Mouse (Mus musculus) CH12.LX (cell line): ENCODE measurements around the gene Dhdds.

Experiments used
- CTCF ChIP-seq, 2 experiments: IDR thresholded peaks in 1 of 2; conservative IDR thresholded peaks in 1 of 2; 2 replicates each; pipeline ENCODE4 v1.5.1; 2011 to 2012; ENCODE audit warnings: low read depth in 2 of 2, low read length in 2 of 2, improper control_type of control experiment in 1 of 2, inconsistent platforms in 1 of 2, mild to moderate bottlenecking in 1 of 2, moderate library complexity in 1 of 2
- ETS1 ChIP-seq: conservative IDR thresholded peaks from 2 replicates; pipeline ENCODE4 v1.6.1; 2012; ENCODE audit warnings: low read depth, mild to moderate bottlenecking, inconsistent platforms, low read length, improper control_type of control experiment, moderate library complexity
- GABPA ChIP-seq: IDR thresholded peaks from 2 replicates; pipeline ENCODE4 v1.6.1; 2012; ENCODE audit warnings: low read depth, low read length, improper control_type of control experiment, inconsistent platforms; ENCODE audit not compliant: insufficient replicate concordance
- HCFC1 ChIP-seq: IDR thresholded peaks from 2 replicates; pipeline ENCODE4 v1.6.1; 2012; ENCODE audit warnings: low read depth, mild to moderate bottlenecking, inconsistent platforms, low read length, improper control_type of control experiment
- KAT2A ChIP-seq: IDR thresholded peaks from 2 replicates; pipeline ENCODE4 v1.6.1; 2012; ENCODE audit warnings: low read length, improper control_type of control experiment, inconsistent platforms; ENCODE audit not compliant: insufficient replicate concordance
- MAX ChIP-seq: IDR thresholded peaks from 2 replicates; pipeline ENCODE4 v1.6.1; 2011; ENCODE audit warnings: low read length, improper control_type of control experiment
- POLR2A ChIP-seq: IDR thresholded peaks from 2 replicates; pipeline ENCODE4 v1.6.1; 2011; ENCODE audit warnings: low read depth, mild to moderate bottlenecking, improper control_type of control experiment, low read length
- ZC3H11A ChIP-seq: IDR thresholded peaks from 2 replicates; pipeline ENCODE4 v1.6.1; 2012; ENCODE audit warnings: low read depth, mild to moderate bottlenecking, inconsistent platforms, low read length, improper control_type of control experiment
- ZNF384 ChIP-seq: IDR thresholded peaks from 2 replicates; pipeline ENCODE4 v1.6.1; 2012; ENCODE audit warnings: low read depth, low read length, improper control_type of control experiment, inconsistent platforms

DNA sequence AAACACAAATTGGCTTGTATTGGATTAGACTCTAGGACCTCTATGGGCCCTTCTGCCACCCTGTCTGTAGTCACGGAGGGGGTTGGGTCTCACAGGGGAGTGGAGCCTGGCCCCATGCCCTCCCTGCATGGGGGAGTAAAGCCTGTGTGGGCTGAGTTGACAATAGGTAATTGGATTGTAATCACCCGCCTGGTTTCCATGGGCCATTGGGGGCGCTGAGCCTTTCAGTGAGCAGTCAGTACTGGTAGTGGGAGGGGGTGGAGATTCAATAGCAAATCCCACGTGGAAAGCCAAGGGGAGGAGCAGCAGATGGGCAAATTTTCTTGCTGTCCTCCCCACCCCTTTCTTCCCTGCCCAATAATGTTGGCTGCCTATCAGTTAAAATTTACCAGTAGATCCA is 30.5 kb downstream of the Dhdds start:
- no peak for TF ChIP-seq POLR2A
- no peak for TF ChIP-seq KAT2A
- TF ChIP-seq CTCF (conservative IDR thresholded peaks at IDR 0.05 in 1 of 2, IDR thresholded peaks at IDR 0.05 in 1 of 2; ENCODE audit: low read depth in 2 of 2, low read length in 2 of 2): no peak
- TF ChIP-seq MAX: no peak
- TF ChIP-seq ZNF384: no peak
- TF ChIP-seq ZC3H11A: no peak
- no peak for TF ChIP-seq ETS1
- TF ChIP-seq GABPA: no peak
- TF ChIP-seq HCFC1: no peak
